Mouse (Mus musculus) cerebellum, postnatal 14 days (tissue): ENCODE measurements at regions not wholly inside any gene's neighbourhood (a gene's known extent, or its start where the extent isn't known, plus 50 kb on each side); places are given as distances from the start of the nearest gene placed in this dataset.
A peak's percentile ranks its signal among the peaks of the same experiment; 100 is the strongest.
"Not testable (repeated sequence)": the region's sequence is repeated elsewhere in the genome, so short reads cannot be mapped to it uniquely, and the experiment has no call there.

Experiments
- DNase-seq, 2 experiments: peaks; one replicate each; pipeline ENCODE4 v3.0.0; 2021; ENCODE audit warnings: mixed read lengths in 2 of 2

GRCm38 (mm10) chr10:118978181-118978743, 108.3 kb upstream of the Dyrk2 start:
- no peak for DNase-seq

- peak in 1 of 2 experiments; percentile 5 for DNase-seq
Observed at GRCm38 (mm10) chr10:118976447-118976846, 106.4 kb upstream of the Dyrk2 start.

GRCm38 (mm10) chr10:118975772-118976171, 105.8 kb upstream of the Dyrk2 start:
- DNase-seq: no peak

- DNase-seq: no peak
Observed at GRCm38 (mm10) chr10:118973324-118973723, 103.3 kb upstream of the Dyrk2 start.

GRCm38 (mm10) chr10:118972626-118973025, 102.6 kb upstream of the Dyrk2 start:
- DNase-seq: no peak

- DNase-seq: no peak
Observed at GRCm38 (mm10) chr10:118970457-118971175, 100.6 kb upstream of the Dyrk2 start.

GRCm38 (mm10) chr10:118961713-118962181, 91.7 kb upstream of the Dyrk2 start:
- DNase-seq: no peak

- DNase-seq: no peak
Observed at GRCm38 (mm10) chr10:118960076-118960475, 90.1 kb upstream of the Dyrk2 start.

GRCm38 (mm10) chr10:118959623-118960022, 89.6 kb upstream of the Dyrk2 start:
- DNase-seq: no peak

GRCm38 (mm10) chr10:118956352-118956751, 86.3 kb upstream of the Dyrk2 start:
- no peak for DNase-seq

- DNase-seq: no peak
Observed at GRCm38 (mm10) chr10:118953440-118953839, 83.4 kb upstream of the Dyrk2 start.

GRCm38 (mm10) chr10:118952756-118953155, 82.7 kb upstream of the Dyrk2 start:
- DNase-seq: no peak

- DNase-seq: no peak
Observed at GRCm38 (mm10) chr10:118947724-118948123, 77.7 kb upstream of the Dyrk2 start.

- DNase-seq: no peak
Observed at GRCm38 (mm10) chr10:118947016-118947674, 77.1 kb upstream of the Dyrk2 start.

- no peak for DNase-seq
Observed at GRCm38 (mm10) chr10:118927316-118927715, 57.3 kb upstream of the Dyrk2 start.

GRCm38 (mm10) chr10:118923473-118924185, 53.6 kb upstream of the Dyrk2 start:
- no peak for DNase-seq

GRCm38 (mm10) chr10:118922120-118922519, 52.1 kb upstream of the Dyrk2 start:
- DNase-seq: not testable (repeated sequence)
